Mouse (Mus musculus) frontal cortex, adult (tissue): Measurements from ENCODE around the gene Cfap77.

ENCODE experiments used
- ATAC-seq: cut with Nextera tagmentation; 2 replicates; pipeline ENCODE4 v1.9.2; 2017; ENCODE audit warnings: mild to moderate bottlenecking, moderate library complexity, mixed read lengths; ENCODE audit not compliant: low TSS enrichment

Cfap77 gene

GRCm38 (mm10) chr2:28907691-28908388, 147.0 kb downstream of the Cfap77 start:
- no peak for ATAC-seq

DNA sequence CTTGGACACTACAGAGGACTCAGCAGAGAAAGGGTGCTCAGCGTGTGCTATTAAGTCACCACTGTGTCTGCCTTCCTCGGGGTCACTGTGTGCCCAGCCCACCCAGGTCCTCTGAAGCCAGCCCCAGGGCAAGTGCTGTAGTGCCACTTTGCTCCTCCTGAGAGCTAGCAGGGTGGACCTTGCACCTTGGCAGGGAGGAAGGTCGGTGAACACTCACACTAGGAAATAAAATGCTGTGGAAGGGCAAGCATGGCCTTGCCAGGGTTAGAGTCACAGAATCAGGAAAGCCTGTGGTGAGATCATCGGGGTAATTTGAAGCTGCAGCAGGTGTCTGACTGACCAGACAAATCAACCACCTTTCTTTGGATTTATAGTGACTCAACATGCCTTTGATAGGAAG, 149.3 kb downstream of the Cfap77 start:
- ATAC-seq: no peak

DNA sequence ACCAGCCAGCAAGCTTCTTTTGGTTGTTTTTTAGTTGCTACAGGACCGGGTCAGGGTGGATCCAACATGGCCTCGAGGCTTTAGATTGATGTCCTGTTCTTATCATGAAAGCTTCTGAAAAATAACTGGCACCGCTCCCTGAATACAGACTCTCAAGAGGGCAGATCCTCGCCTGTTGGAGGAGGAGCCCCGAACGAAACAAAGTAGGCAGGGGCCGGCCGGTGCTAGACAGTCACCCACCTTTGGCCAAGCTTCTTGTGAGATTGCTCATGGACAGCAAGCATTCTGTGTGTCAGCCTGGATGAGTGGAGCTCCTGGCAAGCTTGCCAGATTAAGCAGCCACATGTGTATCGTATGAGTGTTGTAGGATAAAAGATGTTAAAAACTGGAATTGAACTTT, 150.1 kb downstream of the Cfap77 start:
- ATAC-seq: no peak

GRCm38 (mm10) chr2:28903871-28904270, 151.0 kb downstream of the Cfap77 start:
- no peak for ATAC-seq

GRCm38 (mm10) chr2:28902291-28902690, 152.6 kb downstream of the Cfap77 start:
- ATAC-seq: no peak

- ATAC-seq: no peak
Observed at GRCm38 (mm10) chr2:28897340-28897899, 157.4 kb downstream of the Cfap77 start.

DNA sequence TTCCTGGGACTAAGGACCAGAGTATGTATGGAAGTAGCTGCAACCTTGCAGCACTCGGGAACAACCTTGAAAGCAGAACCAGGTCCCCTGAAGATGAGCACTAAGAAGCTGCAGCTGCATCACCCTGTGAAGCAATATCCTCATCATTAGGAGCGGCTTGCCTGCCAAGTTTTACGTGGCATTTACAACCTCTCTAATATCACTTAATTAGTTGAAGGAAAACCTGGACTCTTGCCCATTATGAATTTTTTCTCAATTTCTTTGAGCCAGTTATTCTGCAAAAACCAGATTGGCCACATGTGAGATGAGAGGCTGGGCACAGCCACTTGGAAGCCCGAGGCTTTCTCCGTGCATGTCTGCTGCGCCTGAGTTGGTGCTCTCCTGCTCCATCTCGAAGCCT, 159.0 kb downstream of the Cfap77 start:
- no peak for ATAC-seq

GRCm38 (mm10) chr2:28893526-28893925, 161.3 kb downstream of the Cfap77 start:
- ATAC-seq: no peak

DNA sequence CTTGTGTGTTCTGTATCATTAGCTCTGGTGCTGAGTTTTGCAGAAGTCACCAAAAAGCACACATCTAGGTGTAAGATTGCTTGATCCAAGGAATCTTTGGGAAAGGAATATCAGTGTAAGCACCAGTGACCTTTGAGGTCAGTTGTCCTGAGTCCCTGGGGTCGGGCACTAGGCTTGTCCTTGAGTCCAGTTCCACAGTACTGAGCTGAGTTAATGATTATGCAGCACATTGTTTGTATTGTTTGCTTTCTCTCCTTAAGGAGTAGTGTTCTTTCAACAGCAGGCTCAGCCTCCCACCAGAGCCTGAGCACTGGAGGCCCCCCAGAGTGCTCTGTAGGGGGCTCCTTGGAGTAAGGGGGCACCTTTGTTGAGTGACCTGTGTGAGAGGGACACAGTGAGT, 162.1 kb downstream of the Cfap77 start:
- ATAC-seq: no peak

DNA sequence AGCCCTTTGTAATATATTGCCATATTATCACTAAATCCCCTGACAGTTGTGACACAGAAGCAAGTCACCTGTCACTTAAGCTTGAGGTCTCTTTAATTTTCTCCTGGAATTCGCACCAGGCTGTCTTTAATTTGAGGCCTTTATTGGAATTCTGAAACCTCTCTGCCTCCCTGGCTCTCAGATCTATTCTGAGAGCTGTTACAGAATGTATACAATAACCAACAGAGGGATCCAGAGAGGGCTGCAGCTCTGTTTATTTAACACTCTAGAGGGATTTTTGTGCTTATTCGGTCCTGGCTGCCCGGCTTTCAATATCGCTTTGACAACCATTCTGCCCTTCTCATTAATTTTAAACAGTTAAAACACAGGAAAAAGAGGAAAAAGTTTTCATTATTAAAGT, 170.0 kb downstream of the Cfap77 start:
- no peak for ATAC-seq

DNA sequence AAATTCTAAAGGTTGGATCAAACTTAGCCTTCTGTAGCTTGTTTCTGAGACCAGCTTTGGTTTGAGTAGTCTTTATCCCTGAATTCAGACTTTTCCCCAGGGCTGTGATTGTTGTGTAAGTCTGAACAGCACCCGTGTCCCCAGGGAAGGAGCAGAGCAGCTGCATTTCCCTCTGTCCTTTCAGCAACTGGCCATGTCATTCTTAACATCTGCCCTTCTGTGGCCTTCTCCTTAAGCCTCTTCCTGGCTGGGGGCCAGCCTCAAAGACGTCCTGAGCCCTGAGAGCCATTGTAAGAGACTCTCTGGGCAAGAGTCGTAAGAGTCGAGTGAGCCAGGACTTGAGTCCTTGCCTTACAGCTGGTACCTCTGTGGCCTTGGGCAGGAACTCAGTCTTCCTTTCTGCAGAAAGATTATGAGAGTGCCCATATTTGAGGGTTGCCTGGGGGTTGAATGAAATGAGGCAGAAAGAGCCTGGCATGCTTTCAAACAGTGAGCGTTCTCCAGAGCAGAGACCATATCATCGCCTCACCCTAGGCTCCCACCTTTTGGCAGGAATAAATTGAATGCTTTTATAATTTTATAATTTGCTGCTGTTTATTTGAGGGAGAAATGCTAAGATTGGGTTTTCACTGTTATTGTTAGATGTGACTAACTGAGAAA, 171.9 kb downstream of the Cfap77 start:
- no peak for ATAC-seq

GRCm38 (mm10) chr2:28882047-28882446, 172.8 kb downstream of the Cfap77 start:
- no peak for ATAC-seq

DNA sequence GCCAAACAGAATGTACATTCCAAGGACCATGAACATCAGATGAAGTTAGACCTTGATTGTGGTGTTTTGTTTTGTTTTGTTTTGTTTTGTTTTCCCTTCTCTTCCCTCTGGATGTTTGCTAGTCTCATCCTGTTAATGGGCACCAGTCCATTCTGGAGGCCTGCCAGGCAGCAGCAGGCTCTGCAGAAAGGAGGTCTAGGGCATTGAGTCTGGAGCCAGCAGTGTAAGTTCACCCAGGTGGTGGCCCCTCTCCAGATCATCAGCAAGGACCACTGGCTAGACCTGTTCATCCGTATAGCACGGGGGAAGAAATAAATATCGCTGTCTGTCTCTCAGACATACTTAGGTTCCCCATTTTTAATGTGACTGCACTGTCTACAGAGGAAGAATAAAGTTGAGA, 173.6 kb downstream of the Cfap77 start:
- no peak for ATAC-seq
